Mouse (Mus musculus): ENCODE measurements around the gene Itm2b.

Gene Itm2b

DNA sequence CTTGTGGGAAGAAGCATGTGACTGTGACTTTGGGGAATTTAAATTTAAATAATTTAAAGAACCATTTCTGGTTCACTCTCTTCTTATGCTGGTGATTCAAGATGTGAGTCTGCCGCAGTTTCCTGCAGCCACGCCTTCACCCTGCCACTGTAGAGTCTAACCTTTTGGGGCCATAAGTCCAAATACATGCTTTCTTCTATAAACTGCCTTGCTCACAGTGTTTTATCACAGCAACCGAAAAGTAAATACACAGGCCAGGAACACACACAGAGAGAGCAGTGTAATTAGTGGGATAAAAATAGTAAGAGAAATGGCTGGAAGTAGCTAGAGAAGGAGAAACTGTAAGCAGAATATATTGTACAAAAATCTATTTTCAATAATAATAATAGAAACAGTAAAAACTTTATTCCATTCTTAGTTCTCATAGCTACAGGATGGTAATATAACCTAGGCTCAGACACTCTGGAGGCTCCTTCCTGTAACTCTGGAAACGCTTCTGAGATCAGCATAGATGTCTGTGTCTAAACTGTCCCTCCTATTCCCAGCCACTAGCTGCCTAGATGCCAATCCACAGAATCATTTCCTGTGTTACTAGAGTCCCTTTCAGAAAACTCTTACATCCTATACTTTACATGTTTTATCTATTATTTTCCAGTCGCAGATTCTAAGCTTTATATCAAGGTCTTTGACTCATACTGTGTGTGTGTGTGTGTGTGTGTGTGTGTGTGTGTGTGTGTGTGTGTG is 9.3 kb upstream of the Itm2b start:
- DNase-seq, result no peak

- DNase-seq, result no peak
Measured at GRCm38 (mm10) chr14:73391457-73391856, 6.4 kb upstream of the Itm2b start.

GRCm38 (mm10) chr14:73390196-73390595 is 5.1 kb upstream of the Itm2b start:
- DNase-seq, result no peak

GRCm38 (mm10) chr14:73389059-73389458 is 4.0 kb upstream of the Itm2b start:
- peak; percentile 28 for DNase-seq

GRCm38 (mm10) chr14:73388546-73388945 is 3.5 kb upstream of the Itm2b start:
- peak; percentile 71 for DNase-seq

GRCm38 (mm10) chr14:73386493-73386892 is 1.4 kb upstream of the Itm2b start:
- no peak for DNase-seq

DNA sequence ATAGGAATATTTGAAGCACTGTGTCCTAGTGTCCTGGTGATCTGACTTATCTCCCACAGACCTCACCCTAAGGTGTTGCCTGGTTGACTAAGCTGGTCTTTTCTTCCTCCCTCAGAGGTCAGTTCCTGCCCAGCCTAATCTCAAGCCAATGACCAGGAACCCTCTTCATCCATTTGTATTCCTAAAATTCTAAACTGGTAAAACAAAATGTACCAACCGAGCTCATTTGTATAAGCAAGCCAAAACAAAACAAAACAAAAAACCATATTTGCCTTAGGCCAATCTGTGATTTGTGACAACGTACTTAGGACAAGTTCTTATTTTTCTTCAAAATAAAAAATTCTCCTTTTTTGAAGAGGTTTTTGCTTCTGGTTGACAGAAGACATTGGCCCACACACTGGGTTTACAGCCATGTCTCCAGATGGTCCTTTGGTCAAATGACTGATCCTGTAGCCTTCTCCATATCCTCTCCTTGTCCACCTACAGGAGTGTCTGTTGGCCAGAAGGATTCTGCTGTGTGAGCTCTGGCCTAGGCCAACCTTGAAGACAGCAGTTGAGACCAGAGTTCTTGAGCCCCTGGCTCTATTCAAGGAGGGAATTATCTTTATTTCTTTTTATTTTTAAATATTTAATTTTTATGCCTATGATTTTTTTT is 758 bp upstream of the Itm2b start:
- DNase-seq, result no peak

- no peak for DNase-seq
Measured at GRCm38 (mm10) chr14:73384546-73384912, 560 bp downstream of the Itm2b start.

GRCm38 (mm10) chr14:73383746-73384145 is 1.3 kb downstream of the Itm2b start:
- no peak for DNase-seq

DNA sequence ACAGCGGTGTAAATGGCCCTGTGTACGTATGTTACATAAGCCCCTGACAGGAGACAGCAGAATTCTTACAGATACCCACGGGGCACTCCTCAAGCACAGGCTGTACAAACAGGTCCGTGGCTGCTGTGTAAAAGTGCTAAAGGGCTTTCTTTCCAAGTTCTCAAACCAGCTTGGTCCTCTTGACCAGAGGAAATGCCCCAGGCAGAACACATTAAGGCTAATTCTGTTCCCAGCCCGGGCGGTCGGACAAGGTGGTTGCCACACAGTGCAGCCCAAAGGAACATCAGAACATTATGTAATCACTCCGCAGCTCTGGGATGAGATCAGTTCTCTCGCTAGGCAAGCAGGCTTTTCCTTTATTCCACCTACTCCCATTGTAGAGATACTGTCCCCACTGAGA is 2.4 kb downstream of the Itm2b start:
- DNase-seq, result peak; percentile 46

- DNase-seq, result no peak
Measured at GRCm38 (mm10) chr14:73381559-73381958, 3.5 kb downstream of the Itm2b start.

DNA sequence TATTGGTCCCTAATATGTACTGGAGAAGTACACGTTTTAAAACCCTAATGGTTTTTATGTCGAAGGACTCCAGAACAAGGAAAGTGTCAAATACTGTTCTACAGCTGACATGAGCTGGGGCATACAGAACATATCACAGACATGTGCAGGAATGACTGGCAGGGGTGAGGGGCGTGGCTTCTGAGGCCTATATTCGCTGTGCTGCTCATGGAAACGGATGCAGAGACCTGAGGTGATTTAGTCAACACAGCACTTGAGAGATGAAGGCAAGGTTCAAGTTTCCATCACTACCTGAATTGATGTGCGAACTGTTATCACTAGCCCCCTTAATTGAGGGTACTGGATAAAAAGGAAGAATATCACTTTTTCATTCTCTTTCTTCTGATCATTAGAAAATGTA is 7.3 kb downstream of the Itm2b start:
- DNase-seq, result no peak

DNA sequence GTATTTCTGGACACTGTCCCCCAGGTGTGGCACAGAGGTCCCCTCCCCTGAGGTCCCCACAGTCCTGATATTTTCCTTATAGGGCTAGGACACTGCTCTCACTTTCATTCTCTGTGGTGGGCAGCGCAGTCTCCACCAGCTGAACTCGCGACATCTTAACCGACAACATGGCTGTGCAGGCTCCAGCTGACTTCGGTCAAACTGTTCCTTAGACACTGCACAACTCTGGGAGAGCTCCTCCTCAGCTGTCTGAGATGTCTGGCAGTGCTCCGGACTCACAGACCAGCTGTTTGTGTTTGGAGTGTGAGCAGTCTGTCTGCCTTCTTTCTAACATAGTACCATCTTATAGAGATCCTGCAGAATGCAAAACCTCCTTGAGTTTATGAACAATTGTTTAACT is 8.2 kb downstream of the Itm2b start:
- DNase-seq, result peak; percentile 78

- no peak for DNase-seq
Measured at GRCm38 (mm10) chr14:73375903-73376302, 9.2 kb downstream of the Itm2b start.

DNA sequence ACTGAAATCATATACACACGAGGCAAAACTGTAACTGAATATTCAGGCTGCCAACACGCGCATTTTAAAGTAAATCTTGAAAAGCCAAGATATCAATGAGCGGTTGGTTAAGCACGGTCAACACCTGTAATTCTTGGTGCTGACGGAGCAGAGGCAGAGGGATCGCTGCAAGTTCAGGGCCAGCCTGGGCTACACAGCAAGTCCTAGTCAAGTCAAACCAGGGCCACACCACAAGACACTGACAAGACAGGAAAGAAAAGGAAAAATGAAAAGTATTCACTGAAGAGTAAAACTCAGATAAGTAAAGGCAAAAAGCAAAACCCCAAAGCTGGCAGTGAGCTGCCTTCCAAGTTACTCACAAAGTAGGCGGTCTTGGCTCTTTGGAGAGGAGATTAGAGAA is 9.6 kb downstream of the Itm2b start:
- DNase-seq, result no peak

DNA sequence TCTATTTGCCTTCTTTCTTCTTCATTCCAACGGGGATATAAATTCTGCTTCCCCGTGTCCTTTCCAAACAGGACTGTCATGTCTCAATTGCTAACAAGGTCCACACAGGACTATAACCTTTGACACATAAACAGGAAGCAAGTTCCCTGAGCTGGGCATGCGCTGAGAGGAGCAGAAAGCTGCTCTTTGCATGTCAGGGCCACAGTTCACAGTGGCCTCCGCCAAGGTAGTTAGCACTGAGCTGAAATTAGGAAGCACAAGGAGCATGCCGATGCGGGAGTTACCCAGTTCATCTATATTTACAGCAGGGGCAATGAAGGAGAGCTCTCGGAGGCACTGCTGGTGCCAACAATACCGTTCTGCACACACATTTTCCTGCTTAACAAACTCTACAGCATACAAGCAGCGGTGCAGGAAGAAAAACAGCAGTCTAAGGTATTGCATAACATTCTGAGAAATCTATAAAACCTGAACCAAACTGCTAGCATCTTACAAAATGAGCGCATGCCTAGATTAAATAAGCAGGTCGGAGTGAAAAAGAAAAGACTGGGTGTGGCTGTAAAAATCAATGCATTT is 10.7 kb downstream of the Itm2b start:
- peak; percentile 75 for DNase-seq

- no peak for DNase-seq
Measured at GRCm38 (mm10) chr14:73373606-73374005, 11.5 kb downstream of the Itm2b start.

DNA sequence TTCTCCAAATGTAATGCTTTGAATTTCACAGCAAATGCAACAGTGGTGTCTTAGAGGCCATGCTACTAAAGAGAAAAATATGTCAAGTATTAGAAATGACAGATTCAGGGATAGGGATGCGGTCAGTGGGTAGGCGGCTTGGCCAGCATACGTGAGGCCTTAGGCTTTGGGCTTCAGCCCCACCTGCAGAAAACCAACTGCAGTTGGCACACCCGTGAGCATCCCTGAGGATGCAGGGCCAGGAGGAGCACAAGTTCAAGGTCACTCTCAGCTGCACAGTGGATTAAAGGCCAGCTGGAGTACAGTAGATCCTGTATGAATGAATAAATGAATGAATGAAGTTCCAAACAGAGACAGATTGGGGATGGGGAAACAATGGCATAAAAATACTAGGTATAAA is 12.1 kb downstream of the Itm2b start:
- DNase-seq, result no peak

DNA sequence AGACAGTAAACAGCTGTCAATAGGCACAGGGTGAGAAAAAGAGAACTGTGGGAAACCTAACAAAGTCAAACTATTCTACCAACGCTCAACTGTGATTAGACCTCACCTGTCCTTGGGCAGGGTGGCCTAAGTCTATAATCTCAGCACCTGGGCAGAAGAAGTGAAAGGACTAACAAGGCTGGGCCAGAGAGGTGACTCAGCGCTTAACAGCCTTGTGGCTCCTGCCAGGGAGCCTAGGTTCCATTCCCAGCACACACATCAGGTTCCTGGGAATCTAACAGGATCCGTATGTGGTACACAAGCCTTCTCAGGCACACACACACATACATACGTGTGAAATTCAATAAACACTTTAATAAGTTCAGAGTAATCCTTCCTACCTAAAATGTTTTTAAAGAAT is 13.5 kb downstream of the Itm2b start:
- DNase-seq, result no peak

- DNase-seq, result no peak
Measured at GRCm38 (mm10) chr14:73370695-73371372, 14.3 kb downstream of the Itm2b start.

GRCm38 (mm10) chr14:73370078-73370670 is 14.9 kb downstream of the Itm2b start:
- no peak for DNase-seq

DNA sequence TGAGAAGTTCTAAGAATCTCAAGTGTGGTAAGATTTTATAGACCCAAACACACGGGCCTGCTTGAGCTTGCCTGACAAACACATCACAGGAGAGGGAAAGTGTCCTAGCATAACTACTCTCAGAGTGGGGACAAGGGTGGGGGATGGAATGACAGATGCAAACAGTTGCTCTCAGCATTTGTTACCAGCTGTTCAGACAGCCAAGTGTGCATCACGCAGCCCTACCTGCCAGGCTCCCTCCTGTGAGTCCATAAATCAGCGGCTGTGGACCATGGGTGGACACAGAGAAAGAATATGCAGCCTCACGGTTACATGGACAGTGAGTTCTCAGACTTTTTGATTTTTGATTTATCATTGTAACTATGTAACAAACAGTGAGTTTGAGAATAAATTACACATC is 15.5 kb downstream of the Itm2b start:
- DNase-seq, result no peak

GRCm38 (mm10) chr14:73368966-73369365 is 16.1 kb downstream of the Itm2b start:
- no peak for DNase-seq

Data from kidney, postnatal 10 days (tissue).